Mouse (Mus musculus) thymus, adult 2 months (tissue): ENCODE measurements at regions not wholly inside any gene's neighbourhood (a gene's known extent, or its start where the extent isn't known, plus 50 kb on each side); places are given as distances from the start of the nearest gene placed in this dataset.
"Not testable (repeated sequence)": the region's sequence is repeated elsewhere in the genome, so short reads cannot be mapped to it uniquely, and the experiment has no call there.

Experiments used
- DNase-seq: peaks from one replicate; pipeline ENCODE4 v3.0.0; 2021
- H3K27ac ChIP-seq: fragments of 200-500 bp; 2 replicates; pipeline ENCODE4 v1.5.1; 2012; ENCODE audit warnings: low read length, control low read depth; ENCODE audit not compliant: control insufficient read depth, insufficient read depth
- H3K27me3 ChIP-seq: fragments of 200-500 bp; 2 replicates; pipeline ENCODE4 v1.6.1; 2012; ENCODE audit warnings: mild to moderate bottlenecking, low read length, moderate library complexity, mixed read lengths; ENCODE audit not compliant: control insufficient read depth, insufficient read depth
- H3K36me3 ChIP-seq: fragments of 200-500 bp; 2 replicates; pipeline ENCODE4 v1.6.1; 2012; ENCODE audit warnings: mild to moderate bottlenecking, low read length, moderate library complexity; ENCODE audit not compliant: control insufficient read depth, insufficient read depth
- H3K4me1 ChIP-seq: fragments of 200-500 bp; replicated peaks from 2 replicates; pipeline ENCODE4 v1.6.1; 2012; ENCODE audit warnings: low read length; ENCODE audit not compliant: control insufficient read depth, insufficient read depth
- H3K4me3 ChIP-seq: fragments of 200-500 bp; 2 replicates; pipeline ENCODE4 v1.5.1; 2012; ENCODE audit warnings: mild to moderate bottlenecking, low read length, control low read depth, moderate library complexity; ENCODE audit not compliant: control insufficient read depth, insufficient read depth
- CTCF ChIP-seq: fragments of 200-500 bp; IDR thresholded peaks from 2 replicates; pipeline ENCODE4 v1.5.1; 2012; ENCODE audit warnings: mild to moderate bottlenecking, control low read depth, low read length, moderate library complexity, borderline replicate concordance; ENCODE audit not compliant: control insufficient read depth, poor library complexity, insufficient read depth; ENCODE audit errors: extremely low read depth
- POLR2A ChIP-seq: fragments of 200-500 bp; IDR thresholded peaks from 2 replicates; pipeline ENCODE4 v1.6.1; 2012; ENCODE audit warnings: mild to moderate bottlenecking, low read length, control low read depth, moderate library complexity; ENCODE audit not compliant: control insufficient read depth, poor library complexity, insufficient read depth; ENCODE audit errors: extremely low read depth
- whole genome bisulfite sequencing: fragments of 180-500 bp; shearing (Covaris S2); methylation state at CpG from one replicate; pipeline ENCODE4 v1.1.7; 2018; 5-methylcytosine and 5-hydroxymethylcytosine counted together

GRCm38 (mm10) chr6:24348481-24349062 is 166.3 kb downstream of the Iqub start:
- H3K27ac ChIP-seq = no peak overlapping the region
- H3K36me3 ChIP-seq = no peaks in the 10 kb centered on the region
- no peak for DNase-seq
- H3K27me3 ChIP-seq = no peaks in the 10 kb centered on the region
- WGBS = 73% methylated on average over 8 of the region's 8 CpGs
- TF ChIP-seq CTCF = no peak
- TF ChIP-seq POLR2A = 0 out of 2 replicates have a peak, but pooled peaks have one; percentile 17
- H3K4me1 ChIP-seq = 0 out of 2 replicates have a peak, but pooled peaks cover 3% of the 10 kb centered on the region
- H3K4me3 ChIP-seq = no peak overlapping the region

- H3K4me3 ChIP-seq = no peak overlapping the region
- H3K36me3 ChIP-seq = no peaks in the 10 kb centered on the region
- H3K27me3 ChIP-seq = no peaks in the 10 kb centered on the region
- H3K27ac ChIP-seq = peak overlapping the region; percentile 50; the same call in 1 of the 2 replicates
- peak; percentile 58 for DNase-seq
- TF ChIP-seq POLR2A (no peak), CTCF (no peak)
- WGBS = 53% methylated on average over 13 of the region's 13 CpGs
- H3K4me1 ChIP-seq = 0 out of 2 replicates have a peak, but pooled peaks cover 3% of the 10 kb centered on the region
Observed at GRCm38 (mm10) chr6:24347745-24348480, 167.0 kb downstream of the Iqub start.

GRCm38 (mm10) chr6:24342471-24342870 is 172.4 kb downstream of the Iqub start:
- DNase-seq = no peak
- Histone ChIP-seq H3K27ac (no peak overlapping the region), H3K36me3 (no peaks in the 10 kb centered on the region), H3K4me1 (0 out of 2 replicates have a peak, but pooled peaks cover 3% of the 10 kb centered on the region), H3K4me3 (no peak overlapping the region), H3K27me3 (no peaks in the 10 kb centered on the region)
- TF ChIP-seq POLR2A (no peak), CTCF (no peak)

DNA sequence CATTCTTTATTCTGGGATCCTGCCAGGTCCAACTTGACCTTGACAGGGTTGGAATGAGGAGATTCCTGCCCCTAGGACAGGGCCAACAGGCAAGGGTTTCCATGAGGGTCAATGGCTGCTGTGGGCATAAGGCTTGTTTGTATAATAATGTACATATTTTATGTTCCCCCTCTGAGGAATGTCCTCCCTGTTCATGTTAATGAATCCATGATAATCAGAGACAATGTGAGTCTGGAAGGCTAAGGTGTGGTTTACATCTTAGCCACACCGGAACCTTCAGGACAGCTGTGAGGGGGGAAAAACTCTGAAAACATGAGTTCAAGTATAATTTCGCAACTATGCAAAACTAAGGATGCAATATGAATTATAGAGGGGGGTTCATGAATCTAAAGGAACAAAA is 172.8 kb downstream of the Iqub start:
- Histone ChIP-seq H3K4me1 (no peaks in the 10 kb centered on the region), H3K27me3 (no peaks in the 10 kb centered on the region), H3K4me3 (no peak overlapping the region), H3K36me3 (no peaks in the 10 kb centered on the region), H3K27ac (no peak overlapping the region)
- TF ChIP-seq CTCF = no peak
- no peak for TF ChIP-seq POLR2A
- no peak for DNase-seq
- 95% methylated on average over 2 of the region's 2 CpGs for WGBS

GRCm38 (mm10) chr6:24340107-24340506 is 172.2 kb upstream of the Slc13a1 start:
- 78% methylated on average over 4 of the region's 4 CpGs for WGBS

GRCm38 (mm10) chr6:24325215-24325614 is 157.3 kb upstream of the Slc13a1 start:
- no peak overlapping the region for H3K27ac ChIP-seq
- H3K4me1 ChIP-seq = peaks cover 2% of the 10 kb centered on the region; the same call in 1 of the 2 replicates
- no peak overlapping the region for H3K4me3 ChIP-seq
- no peak for DNase-seq
- H3K27me3 ChIP-seq = no peaks in the 10 kb centered on the region
- no peak for TF ChIP-seq CTCF
- no peak for TF ChIP-seq POLR2A
- no peaks in the 10 kb centered on the region for H3K36me3 ChIP-seq

More at GRCm38 (mm10) chr6:24340107-24340506, 172.2 kb upstream of the Slc13a1 start:
- H3K27ac ChIP-seq, H3K4me3 ChIP-seq, H3K27me3 ChIP-seq, H3K4me1 ChIP-seq, DNase-seq, H3K36me3 ChIP-seq: not testable (repeated sequence)
